Mouse (Mus musculus) kidney, postnatal 0 days (tissue): Measurements from ENCODE around the gene Tpm3. TPM values are rescaled to one million over a fixed set of nuclear protein-coding genes. Genes with fewer than 3 reads are reported as not detected.
A peak's percentile ranks its signal among the peaks of the same experiment; 100 is the strongest.

Experiments
- ATAC-seq: fragments of 200-750 bp; cut with Nextera tagmentation; replicated peaks from 2 replicates; pipeline ENCODE4 v1.8.0; 2017; ENCODE audit warnings: low read depth, moderate number of reproducible peaks, moderate TSS enrichment, moderate library complexity; ENCODE audit not compliant: low FRiP score
- DNase-seq: peaks from one replicate; pipeline ENCODE4 v3.0.0-alpha.2; 2016; ENCODE audit warnings: low spot score
- H3K27ac ChIP-seq: fragments of 300-500 bp; sonication (generic); 2 replicates; pipeline ENCODE4 v1.5.1; 2014; ENCODE audit warnings: mild to moderate bottlenecking
- H3K27me3 ChIP-seq: fragments of 300-500 bp; sonication (generic); 2 replicates; pipeline ENCODE4 v1.6.1; 2014; ENCODE audit warnings: low read length, mixed read lengths; ENCODE audit not compliant: insufficient read depth
- H3K36me3 ChIP-seq: fragments of 300-500 bp; sonication (generic); 2 replicates; pipeline ENCODE4 v1.6.1; 2014; ENCODE audit warnings: low read length, mixed read lengths; ENCODE audit not compliant: insufficient read depth
- H3K4me1 ChIP-seq: fragments of 300-500 bp; sonication (generic); replicated peaks from 2 replicates; pipeline ENCODE4 v1.6.1; 2014; ENCODE audit warnings: antibody characterized with exemption, low read length, mixed read lengths; ENCODE audit not compliant: insufficient read depth
- H3K4me2 ChIP-seq: fragments of 300-500 bp; sonication (generic); 2 replicates; pipeline ENCODE4 v1.6.1; 2014; ENCODE audit warnings: mild to moderate bottlenecking, low read length, moderate library complexity, mixed read lengths
- H3K4me3 ChIP-seq: fragments of 300-500 bp; sonication (generic); replicated peaks from 2 replicates; pipeline ENCODE4 v1.5.1; 2014; ENCODE audit warnings: low read depth, low read length
- H3K9ac ChIP-seq: fragments of 300-500 bp; sonication (generic); 2 replicates; pipeline ENCODE4 v1.6.1; 2014; ENCODE audit warnings: low read depth, low read length
- H3K9me3 ChIP-seq: fragments of 300-500 bp; sonication (generic); replicated peaks from 2 replicates; pipeline ENCODE4 v1.6.1; 2016; ENCODE audit warnings: low read length, inconsistent platforms, mixed read lengths
- CTCF ChIP-seq: IDR thresholded peaks from 2 replicates; pipeline ENCODE4 v1.5.1; 2016; ENCODE audit warnings: antibody characterized with exemption, low read depth, mild to moderate bottlenecking, moderate library complexity
- WGBS: fragments of 180-500 bp; shearing (Covaris S2); extraction: QIAGEN DNeasy Blood & Tissue Kit; methylation state at CpG from one replicate; pipeline ENCODE4 v1.1.7; 2014; 5-methylcytosine and 5-hydroxymethylcytosine counted together
- polyA plus RNA-seq: library from polyadenylated mRNA; unstranded; fragments of >200 nt; fragmentation: Nextera tagmentation; extraction: Ambion mirVana; gene quantifications from 2 replicates; pipeline ENCODE4 v1.2.1, GENCODE M21; 2015

Tpm3 gene
- polyA plus RNA-seq, 1 experiment from 2014 or later = 352 TPM

- WGBS = 82% methylated on average over 2 of the region's 2 CpGs
- H3K36me3 ChIP-seq = peaks cover 64% of the 10 kb centered on the region
- H3K4me2 ChIP-seq = no peak overlapping the region
- no peak overlapping the region for H3K27ac ChIP-seq
- ATAC-seq (no peak), DNase-seq (no peak)
- H3K9me3 ChIP-seq = no peaks in the 10 kb centered on the region
- peaks cover 14% of the 10 kb centered on the region; the same call in 1 of the 2 replicates for H3K4me1 ChIP-seq
- no peak overlapping the region for H3K9ac ChIP-seq
- no peak for TF ChIP-seq CTCF
- no peak overlapping the region for H3K4me3 ChIP-seq
- H3K27me3 ChIP-seq = no peaks in the 10 kb centered on the region
These were observed 16.2 kb downstream of the Tpm3 start for GRCm38 (mm10) chr3:90088617-90089016.

- TF ChIP-seq CTCF = no peak
- H3K36me3 ChIP-seq = peaks cover 78% of the 10 kb centered on the region
- WGBS = 80% methylated on average over 6 of the region's 6 CpGs
- no peaks in the 10 kb centered on the region for H3K9me3 ChIP-seq
- no peak overlapping the region for H3K4me2 ChIP-seq
- ATAC-seq (no peak), DNase-seq (no peak)
- H3K27ac ChIP-seq = no peak overlapping the region
- no peak overlapping the region for H3K4me3 ChIP-seq
- H3K4me1 ChIP-seq = no peaks in the 10 kb centered on the region
- no peaks in the 10 kb centered on the region for H3K27me3 ChIP-seq
- H3K9ac ChIP-seq = no peak overlapping the region
These were observed 18.4 kb downstream of the Tpm3 start for GRCm38 (mm10) chr3:90090892-90091291.

GRCm38 (mm10) chr3:90094453-90094852 is 22.0 kb downstream of the Tpm3 start:
- H3K9me3 ChIP-seq = no peaks in the 10 kb centered on the region
- H3K9ac ChIP-seq = no peak overlapping the region
- H3K4me1 ChIP-seq = no peaks in the 10 kb centered on the region
- 94% methylated on average over 3 of the region's 3 CpGs for WGBS
- no peaks in the 10 kb centered on the region for H3K27me3 ChIP-seq
- TF ChIP-seq CTCF = no peak
- peaks cover 54% of the 10 kb centered on the region for H3K36me3 ChIP-seq
- DNase-seq (no peak), ATAC-seq (no peak)
- H3K4me2 ChIP-seq = no peak overlapping the region
- H3K27ac ChIP-seq = no peak overlapping the region
- no peak overlapping the region for H3K4me3 ChIP-seq

GRCm38 (mm10) chr3:90097928-90098327 is 25.5 kb downstream of the Tpm3 start:
- H3K36me3 ChIP-seq = peaks cover 27% of the 10 kb centered on the region
- H3K9ac ChIP-seq = no peak overlapping the region
- no peaks in the 10 kb centered on the region for H3K4me1 ChIP-seq
- H3K9me3 ChIP-seq = no peaks in the 10 kb centered on the region
- WGBS = 74% methylated on average over 5 of the region's 5 CpGs
- H3K4me2 ChIP-seq = no peak overlapping the region
- ATAC-seq (no peak), DNase-seq (no peak)
- TF ChIP-seq CTCF = no peak
- no peak overlapping the region for H3K4me3 ChIP-seq
- H3K27ac ChIP-seq = 0 out of 2 replicates have a peak overlapping the region, but pooled peaks have one; percentile 31
- no peaks in the 10 kb centered on the region for H3K27me3 ChIP-seq

GRCm38 (mm10) chr3:90101010-90101409 is 28.6 kb downstream of the Tpm3 start:
- H3K4me2 ChIP-seq = no peak overlapping the region
- H3K27ac ChIP-seq = no peak overlapping the region
- H3K9ac ChIP-seq = no peak overlapping the region
- no peak overlapping the region for H3K4me3 ChIP-seq
- ATAC-seq = no peak
- H3K4me1 ChIP-seq = no peaks in the 10 kb centered on the region
- WGBS = 94% methylated on average over 3 of the region's 3 CpGs
- no peak for DNase-seq
- no peak for TF ChIP-seq CTCF
- H3K27me3 ChIP-seq = no peaks in the 10 kb centered on the region
- H3K9me3 ChIP-seq = no peaks in the 10 kb centered on the region
- H3K36me3 ChIP-seq = 0 out of 2 replicates have a peak, but pooled peaks cover 10% of the 10 kb centered on the region

- WGBS = 89% methylated on average over 2 of the region's 2 CpGs
- no peak overlapping the region for H3K4me3 ChIP-seq
- no peak overlapping the region for H3K9ac ChIP-seq
- H3K9me3 ChIP-seq = no peaks in the 10 kb centered on the region
- H3K4me2 ChIP-seq = no peak overlapping the region
- DNase-seq (no peak), ATAC-seq (no peak)
- H3K27me3 ChIP-seq = no peaks in the 10 kb centered on the region
- H3K36me3 ChIP-seq = 0 out of 2 replicates have a peak, but pooled peaks cover 10% of the 10 kb centered on the region
- no peaks in the 10 kb centered on the region for H3K4me1 ChIP-seq
- no peak overlapping the region for H3K27ac ChIP-seq
- no peak for TF ChIP-seq CTCF
These were observed 29.2 kb downstream of the Tpm3 start for GRCm38 (mm10) chr3:90101673-90102072.

- no peaks in the 10 kb centered on the region for H3K27me3 ChIP-seq
- no peaks in the 10 kb centered on the region for H3K4me1 ChIP-seq
- no peak overlapping the region for H3K4me2 ChIP-seq
- H3K9ac ChIP-seq = no peak overlapping the region
- no peaks in the 10 kb centered on the region for H3K9me3 ChIP-seq
- no peak overlapping the region for H3K27ac ChIP-seq
- DNase-seq (no peak), ATAC-seq (no peak)
- 0 out of 2 replicates have a peak, but pooled peaks cover 10% of the 10 kb centered on the region for H3K36me3 ChIP-seq
- WGBS = 54% methylated on average over 2 of the region's 2 CpGs
- no peak overlapping the region for H3K4me3 ChIP-seq
- no peak for TF ChIP-seq CTCF
These were observed 29.8 kb downstream of the Tpm3 start for GRCm38 (mm10) chr3:90102239-90102638.
